Mouse (Mus musculus): ENCODE results near the gene Kcnip1. TPM values are rescaled to one million over a fixed set of nuclear protein-coding genes. Genes with fewer than 3 reads are reported as not detected.

Gene Kcnip1
- polyA plus RNA-seq, 1 experiment from 2014 or later: 7.8 TPM

DNA sequence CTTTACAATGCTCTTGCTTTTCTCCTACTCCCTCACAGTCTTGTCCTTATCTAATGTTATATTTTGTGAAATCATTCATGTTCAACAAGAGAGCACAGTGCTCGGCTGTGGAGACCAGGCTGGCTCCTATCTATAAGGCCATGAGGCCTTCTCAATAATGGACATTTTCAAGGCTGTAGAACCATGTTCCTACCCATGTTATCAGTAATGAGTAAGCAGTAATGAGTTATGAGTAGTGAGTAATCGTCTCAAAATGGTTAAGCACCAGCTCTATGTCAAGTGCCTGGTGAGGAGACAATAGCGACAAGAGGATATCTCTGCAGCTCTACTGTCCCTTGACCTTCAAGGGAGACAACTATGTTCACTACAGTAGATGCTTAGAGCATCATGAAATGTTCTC, 105.3 kb downstream of the Kcnip1 start:
- DNase-seq (ENCODE audit: low spot score) (no peak), ATAC-seq (replicated peaks; ENCODE audit: low FRiP score) (no peak)
- H3K9ac ChIP-seq (ENCODE audit: low read length): no peak overlapping the region
- no peak overlapping the region for H3K4me2 ChIP-seq (ENCODE audit: low read depth, low read length, severe bottlenecking)
- no peak overlapping the region for H3K27ac ChIP-seq (ENCODE audit: low read depth, low read length)
- no peaks in the 10 kb centered on the region for H3K9me3 ChIP-seq (ENCODE audit: control insufficient read depth, low read length)
- 95% methylated on average over 3 of the region's 3 CpGs for WGBS
- H3K27me3 ChIP-seq (ENCODE audit: control insufficient read depth, insufficient read depth, low read length): no peaks in the 10 kb centered on the region
- no peaks in the 10 kb centered on the region for H3K4me1 ChIP-seq (replicated peaks; ENCODE audit: control insufficient read depth, insufficient read depth, low read length)
- H3K36me3 ChIP-seq (ENCODE audit: control insufficient read depth, insufficient read depth, low read length): no peaks in the 10 kb centered on the region
- no peak overlapping the region for H3K4me3 ChIP-seq (ENCODE audit: low read depth, low read length)

DNA sequence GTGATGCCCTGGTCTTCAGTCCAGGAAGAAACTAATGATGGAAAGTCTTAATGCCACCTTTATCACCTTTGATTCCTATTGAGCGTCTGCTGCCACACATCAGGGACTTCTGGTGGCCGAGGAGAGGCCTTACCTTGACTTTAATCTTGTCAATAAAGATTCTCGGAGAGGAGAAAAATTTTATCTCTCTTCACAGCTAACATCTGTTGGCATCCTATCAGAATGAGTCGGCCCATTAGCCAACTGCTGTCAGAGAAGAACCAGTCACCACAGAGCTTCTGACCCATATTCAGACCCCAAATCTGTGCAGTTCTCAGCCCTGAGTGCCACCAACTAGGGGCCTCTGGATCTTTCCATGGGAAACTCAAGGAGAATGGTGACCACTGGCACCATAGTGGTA, 107.0 kb downstream of the Kcnip1 start:
- Histone ChIP-seq H3K4me1 (replicated peaks; ENCODE audit: control insufficient read depth, insufficient read depth, low read length) (no peaks in the 10 kb centered on the region), H3K9me3 (ENCODE audit: control insufficient read depth, low read length) (no peaks in the 10 kb centered on the region), H3K27me3 (ENCODE audit: control insufficient read depth, insufficient read depth, low read length) (no peaks in the 10 kb centered on the region), H3K4me2 (ENCODE audit: low read depth, low read length, severe bottlenecking) (no peak overlapping the region), H3K4me3 (ENCODE audit: low read depth, low read length) (no peak overlapping the region), H3K27ac (ENCODE audit: low read depth, low read length) (no peak overlapping the region), H3K9ac (ENCODE audit: low read length) (no peak overlapping the region), H3K36me3 (ENCODE audit: control insufficient read depth, insufficient read depth, low read length) (no peaks in the 10 kb centered on the region)
- DNase-seq (ENCODE audit: low spot score): no peak
- ATAC-seq (replicated peaks; ENCODE audit: low FRiP score): no peak
- WGBS: 89% methylated on average over 4 of the region's 4 CpGs

- Histone ChIP-seq H3K27me3 (ENCODE audit: control insufficient read depth, insufficient read depth, low read length) (no peaks in the 10 kb centered on the region), H3K9ac (ENCODE audit: low read length) (no peak overlapping the region), H3K27ac (ENCODE audit: low read depth, low read length) (no peak overlapping the region), H3K4me3 (ENCODE audit: low read depth, low read length) (no peak overlapping the region), H3K36me3 (ENCODE audit: control insufficient read depth, insufficient read depth, low read length) (no peaks in the 10 kb centered on the region), H3K4me2 (ENCODE audit: low read depth, low read length, severe bottlenecking) (no peak overlapping the region), H3K9me3 (ENCODE audit: control insufficient read depth, low read length) (no peaks in the 10 kb centered on the region), H3K4me1 (replicated peaks; ENCODE audit: control insufficient read depth, insufficient read depth, low read length) (no peaks in the 10 kb centered on the region)
- 78% methylated on average over 5 of the region's 5 CpGs for WGBS
- ATAC-seq (replicated peaks; ENCODE audit: low FRiP score): no peak
- no peak for DNase-seq (ENCODE audit: low spot score)
Measured at GRCm38 (mm10) chr11:33882731-33883328, 110.1 kb downstream of the Kcnip1 start.

- Histone ChIP-seq H3K4me2 (ENCODE audit: low read depth, low read length, severe bottlenecking) (no peak overlapping the region), H3K4me3 (ENCODE audit: low read depth, low read length) (no peak overlapping the region), H3K4me1 (replicated peaks; ENCODE audit: control insufficient read depth, insufficient read depth, low read length) (peaks cover 2% of the 10 kb centered on the region; the same call in 1 of the 2 replicates), H3K27me3 (ENCODE audit: control insufficient read depth, insufficient read depth, low read length) (no peaks in the 10 kb centered on the region), H3K36me3 (ENCODE audit: control insufficient read depth, insufficient read depth, low read length) (no peaks in the 10 kb centered on the region), H3K9ac (ENCODE audit: low read length) (no peak overlapping the region), H3K27ac (ENCODE audit: low read depth, low read length) (no peak overlapping the region), H3K9me3 (ENCODE audit: control insufficient read depth, low read length) (no peaks in the 10 kb centered on the region)
- ATAC-seq (replicated peaks; ENCODE audit: low FRiP score) (no peak), DNase-seq (ENCODE audit: low spot score) (no peak)
Measured at GRCm38 (mm10) chr11:33874925-33875324, 118.0 kb downstream of the Kcnip1 start.

GRCm38 (mm10) chr11:33873071-33873781, 119.7 kb downstream of the Kcnip1 start:
- DNase-seq (ENCODE audit: low spot score) (peak; percentile 56), ATAC-seq (replicated peaks; ENCODE audit: low FRiP score) (peak; percentile 72)
- Histone ChIP-seq H3K27me3 (ENCODE audit: control insufficient read depth, insufficient read depth, low read length) (no peaks in the 10 kb centered on the region), H3K4me2 (ENCODE audit: low read depth, low read length, severe bottlenecking) (no peak overlapping the region), H3K4me1 (replicated peaks; ENCODE audit: control insufficient read depth, insufficient read depth, low read length) (peaks cover 2% of the 10 kb centered on the region; the same call in 1 of the 2 replicates), H3K9me3 (ENCODE audit: control insufficient read depth, low read length) (no peaks in the 10 kb centered on the region), H3K36me3 (ENCODE audit: control insufficient read depth, insufficient read depth, low read length) (no peaks in the 10 kb centered on the region), H3K9ac (ENCODE audit: low read length) (no peak overlapping the region), H3K4me3 (ENCODE audit: low read depth, low read length) (no peak overlapping the region), H3K27ac (ENCODE audit: low read depth, low read length) (no peak overlapping the region)
- 73% methylated on average over 10 of the region's 10 CpGs for WGBS

DNA sequence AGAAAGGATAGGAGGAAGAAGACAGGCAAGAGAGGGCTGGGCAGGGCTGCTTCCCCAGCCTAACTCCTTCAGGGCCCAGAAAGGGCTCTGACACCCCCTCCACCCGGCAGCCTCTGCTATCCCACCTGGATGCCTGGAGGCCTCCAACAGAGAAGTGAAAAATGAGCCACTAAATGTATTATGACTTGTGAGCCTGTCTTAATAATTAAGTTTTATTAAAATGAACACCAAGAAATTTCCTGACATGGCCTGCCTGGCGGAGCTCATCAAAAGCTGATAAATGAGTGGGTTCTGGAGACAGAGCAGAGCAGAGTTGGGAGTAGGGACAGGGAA, 120.3 kb downstream of the Kcnip1 start:
- ATAC-seq (replicated peaks; ENCODE audit: low FRiP score): no peak
- Histone ChIP-seq H3K4me2 (ENCODE audit: low read depth, low read length, severe bottlenecking) (no peak overlapping the region), H3K9ac (ENCODE audit: low read length) (no peak overlapping the region), H3K4me3 (ENCODE audit: low read depth, low read length) (no peak overlapping the region), H3K9me3 (ENCODE audit: control insufficient read depth, low read length) (no peaks in the 10 kb centered on the region), H3K4me1 (replicated peaks; ENCODE audit: control insufficient read depth, insufficient read depth, low read length) (peaks cover 2% of the 10 kb centered on the region; the same call in 1 of the 2 replicates), H3K27ac (ENCODE audit: low read depth, low read length) (no peak overlapping the region), H3K36me3 (ENCODE audit: control insufficient read depth, insufficient read depth, low read length) (no peaks in the 10 kb centered on the region), H3K27me3 (ENCODE audit: control insufficient read depth, insufficient read depth, low read length) (no peaks in the 10 kb centered on the region)
- DNase-seq (ENCODE audit: low spot score): no peak
- 73% methylated on average over 2 of the region's 2 CpGs for WGBS

DNA sequence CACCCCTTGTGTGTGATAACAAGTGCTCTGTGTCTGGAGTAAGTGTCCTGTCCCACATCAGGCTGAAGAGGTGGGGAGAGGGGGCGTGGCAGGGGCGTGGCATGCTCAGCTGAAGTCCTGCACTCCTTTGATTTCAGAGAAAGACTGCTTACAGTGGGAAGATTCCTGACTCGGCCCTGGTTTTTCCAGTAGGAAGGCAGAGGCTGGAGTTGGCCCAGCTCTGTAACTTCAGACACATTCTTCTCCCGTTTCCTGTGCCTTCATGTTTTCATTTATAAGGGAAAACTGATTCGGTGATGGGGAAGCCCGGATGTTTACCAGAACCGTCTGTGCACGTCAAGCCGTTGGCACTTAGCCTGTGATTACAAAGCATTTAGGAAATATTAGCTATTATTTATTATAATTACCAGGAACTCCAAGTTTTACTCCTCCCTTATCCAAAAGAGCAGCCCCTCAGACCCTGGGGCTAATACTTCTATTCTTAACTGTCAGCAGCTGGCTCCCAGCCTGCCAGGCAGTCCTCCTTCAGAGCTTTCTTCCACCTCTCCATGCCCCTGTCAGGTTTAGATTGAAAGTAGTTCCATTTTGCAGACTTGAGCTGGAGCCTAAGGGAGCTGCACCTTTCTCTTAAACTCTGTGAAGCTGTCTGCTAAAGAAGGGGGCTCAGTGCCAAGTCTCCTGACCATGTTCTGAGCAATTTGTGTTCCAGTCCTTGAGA, 120.8 kb downstream of the Kcnip1 start:
- Histone ChIP-seq H3K9me3 (ENCODE audit: control insufficient read depth, low read length) (no peaks in the 10 kb centered on the region), H3K4me2 (ENCODE audit: low read depth, low read length, severe bottlenecking) (no peak overlapping the region), H3K27ac (ENCODE audit: low read depth, low read length) (no peak overlapping the region), H3K36me3 (ENCODE audit: control insufficient read depth, insufficient read depth, low read length) (no peaks in the 10 kb centered on the region), H3K27me3 (ENCODE audit: control insufficient read depth, insufficient read depth, low read length) (no peaks in the 10 kb centered on the region), H3K4me1 (replicated peaks; ENCODE audit: control insufficient read depth, insufficient read depth, low read length) (peaks cover 2% of the 10 kb centered on the region; the same call in 1 of the 2 replicates), H3K4me3 (ENCODE audit: low read depth, low read length) (no peak overlapping the region), H3K9ac (ENCODE audit: low read length) (no peak overlapping the region)
- ATAC-seq (replicated peaks; ENCODE audit: low FRiP score) (no peak), DNase-seq (ENCODE audit: low spot score) (peak; percentile 56)
- 56% methylated on average over 9 of the region's 9 CpGs for WGBS

GRCm38 (mm10) chr11:33870246-33870645, 122.7 kb downstream of the Kcnip1 start:
- no peaks in the 10 kb centered on the region for H3K36me3 ChIP-seq (ENCODE audit: control insufficient read depth, insufficient read depth, low read length)
- H3K4me1 ChIP-seq (replicated peaks; ENCODE audit: control insufficient read depth, insufficient read depth, low read length): peaks cover 2% of the 10 kb centered on the region; the same call in 1 of the 2 replicates
- H3K9ac ChIP-seq (ENCODE audit: low read length): no peak overlapping the region
- no peak overlapping the region for H3K4me2 ChIP-seq (ENCODE audit: low read depth, low read length, severe bottlenecking)
- ATAC-seq (replicated peaks; ENCODE audit: low FRiP score) (no peak), DNase-seq (ENCODE audit: low spot score) (no peak)
- H3K9me3 ChIP-seq (ENCODE audit: control insufficient read depth, low read length): no peaks in the 10 kb centered on the region
- H3K27ac ChIP-seq (ENCODE audit: low read depth, low read length): no peak overlapping the region
- H3K27me3 ChIP-seq (ENCODE audit: control insufficient read depth, insufficient read depth, low read length): no peaks in the 10 kb centered on the region
- H3K4me3 ChIP-seq (ENCODE audit: low read depth, low read length): no peak overlapping the region
- WGBS: 89% methylated on average over 2 of the region's 2 CpGs
